8 mouse cellular contexts compared by ENCODE assay signal in the genomic region with DNA sequence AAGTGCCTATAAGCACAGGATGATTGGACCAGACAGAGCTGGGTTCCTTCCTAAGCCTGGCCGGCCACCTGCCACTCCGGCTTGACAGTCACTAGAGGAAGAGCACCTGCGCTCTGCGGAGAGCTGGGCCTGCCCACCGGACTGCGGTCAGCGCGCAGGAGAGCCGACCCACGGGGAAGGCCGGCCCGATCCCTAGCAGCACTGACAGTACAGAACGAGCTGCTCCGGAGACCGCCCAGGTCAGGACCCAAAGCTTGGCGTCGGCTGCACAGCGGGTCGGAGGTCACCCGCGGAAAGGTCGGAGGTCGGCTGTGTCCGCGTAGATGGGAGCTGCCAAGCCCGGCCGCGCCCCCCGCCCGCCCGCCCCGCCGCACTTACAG. TPM values are rescaled to one million over a fixed set of nuclear protein-coding genes. Genes with fewer than 3 reads are reported as not detected.
DNase-seq lines count a peak whose midpoint lies in the region; ATAC-seq lines count a peak whose summit lies in the region.

No protein-coding gene starts in this region.

- H3K27ac ChIP-seq in neural tube, embryonic 13.5 days (replicated peaks), result peak overlapping the region; percentile 89

- no peaks in the 10 kb centered on the region for H3K36me3 ChIP-seq in neural tube, embryonic 13.5 days

- ATAC-seq in granulocyte monocyte progenitor cell, adult 5-6 weeks (replicated peaks; ENCODE audit: poor library complexity, severe bottlenecking), result peak; percentile 41
- peak; percentile 55 for ATAC-seq in neural tube, embryonic 13.5 days (ENCODE audit: low read depth)

- no peaks in the 10 kb centered on the region for H3K27me3 ChIP-seq in neural tube, embryonic 13.5 days

- WGBS in neural tube, embryonic 13.5 days, result under 1% methylated on average over 26 of the region's 33 CpGs

- peak overlapping the region; percentile 93 for H3K4me2 ChIP-seq in neural tube, embryonic 13.5 days

- H3K9me3 ChIP-seq in neural tube, embryonic 13.5 days, result no peaks in the 10 kb centered on the region

- peaks cover 20% of the 10 kb centered on the region for H3K4me1 ChIP-seq in neural tube, embryonic 13.5 days (replicated peaks)

- H3K4me3 ChIP-seq in neural tube, embryonic 13.5 days, result peak overlapping the region; percentile 94

- peak; percentile 20 to 34 for DNase-seq in thymus, adult 18-20 months
- DNase-seq in thymus, postnatal 0 days (ENCODE audit: low spot score), result no peak
- peak; percentile 57 to 68 for DNase-seq in cerebellum, postnatal 10 days
- peak; percentile 53 for DNase-seq in kidney, adult 11 months
- peak; percentile 43 to 44 for DNase-seq in lung, adult 18-20 months
- peak; percentile 37 for DNase-seq in thymus, postnatal 25 days

- peak overlapping the region; percentile 85 for H3K9ac ChIP-seq in neural tube, embryonic 13.5 days

RNA-seq across cellular contexts. Expression of a gene that starts 0.4 kb away (rescaled TPM):
- polyA plus RNA-seq in thymus, postnatal 0 days (2015; fragmentation: Nextera tagmentation; extraction: Ambion mirVana), result 20.0 and 26.3 TPM in 2 replicates
- 30.9 and 46.2 TPM in 2 replicates for total RNA-seq in granulocyte monocyte progenitor cell, adult 5-6 weeks (2014; fragmentation: Nextera tagmentation)
- total RNA-seq in granulocyte monocyte progenitor cell, adult 5-6 weeks (2017), result 31.4 and 34.1 TPM in 2 replicates
- polyA plus RNA-seq in neural tube, embryonic 13.5 days (2015; fragmentation: Nextera tagmentation; extraction: Ambion mirVana), result 21.1 and 26.0 TPM in 2 replicates

RNA-seq across cellular contexts. Expression of a gene that starts 59.1 kb away (rescaled TPM):
- polyA plus RNA-seq in thymus, postnatal 0 days (2015; fragmentation: Nextera tagmentation; extraction: Ambion mirVana), result 18.1 and 18.7 TPM in 2 replicates
- 17.2 and 17.9 TPM in 2 replicates for total RNA-seq in granulocyte monocyte progenitor cell, adult 5-6 weeks (2014; fragmentation: Nextera tagmentation)
- total RNA-seq in granulocyte monocyte progenitor cell, adult 5-6 weeks (2017), result 22.9 and 27.0 TPM in 2 replicates
- 15.2 and 15.8 TPM in 2 replicates for polyA plus RNA-seq in neural tube, embryonic 13.5 days (2015; fragmentation: Nextera tagmentation; extraction: Ambion mirVana)
